Mouse (Mus musculus) frontal cortex, adult (tissue): Measurements from ENCODE around the gene Ccl11.

Source experiments
- ATAC-seq: cut with Nextera tagmentation; 2 replicates; pipeline ENCODE4 v1.9.2; 2017; ENCODE audit warnings: mild to moderate bottlenecking, moderate library complexity, mixed read lengths; ENCODE audit not compliant: low TSS enrichment

Gene Ccl11

GRCm38 (mm10) chr11:82047746-82048415 lies 9.7 kb upstream of the Ccl11 start:
- no peak for ATAC-seq

GRCm38 (mm10) chr11:82053849-82054248 lies 3.8 kb upstream of the Ccl11 start:
- ATAC-seq: no peak

GRCm38 (mm10) chr11:82062226-82062625 lies 4.6 kb downstream of the Ccl11 start:
- no peak for ATAC-seq

GRCm38 (mm10) chr11:82063454-82063853 lies 5.8 kb downstream of the Ccl11 start:
- ATAC-seq: no peak

- ATAC-seq: no peak
Measured at GRCm38 (mm10) chr11:82066953-82067571, 9.4 kb downstream of the Ccl11 start.

- ATAC-seq: no peak
Measured at GRCm38 (mm10) chr11:82071076-82071475, 13.5 kb downstream of the Ccl11 start.

GRCm38 (mm10) chr11:82072374-82072773 lies 14.8 kb downstream of the Ccl11 start:
- no peak for ATAC-seq

- no peak for ATAC-seq
Measured at GRCm38 (mm10) chr11:82072984-82073383, 15.4 kb downstream of the Ccl11 start.

- ATAC-seq: no peak
Measured at GRCm38 (mm10) chr11:82073686-82074085, 16.1 kb downstream of the Ccl11 start.

- ATAC-seq: no peak
Measured at GRCm38 (mm10) chr11:82077031-82077430, 19.4 kb downstream of the Ccl11 start.

GRCm38 (mm10) chr11:82078136-82078730 lies 20.6 kb downstream of the Ccl11 start:
- ATAC-seq: no peak

- no peak for ATAC-seq
Measured at GRCm38 (mm10) chr11:82080865-82081264, 23.2 kb downstream of the Ccl11 start.

- ATAC-seq: no peak
Measured at GRCm38 (mm10) chr11:82084360-82084759, 26.7 kb downstream of the Ccl11 start.

GRCm38 (mm10) chr11:82099511-82100323 lies 42.1 kb downstream of the Ccl11 start:
- no peak for ATAC-seq

- ATAC-seq: no peak
Measured at GRCm38 (mm10) chr11:82101087-82101486, 43.5 kb downstream of the Ccl11 start.

- no peak for ATAC-seq
Measured at GRCm38 (mm10) chr11:82101529-82101928, 43.9 kb downstream of the Ccl11 start, which contains the start of gene Ccl12. Gene Ccl12 (plus strand): TSS chr11:82101845.

GRCm38 (mm10) chr11:82109611-82110010 lies 52.0 kb downstream of the Ccl11 start:
- no peak for ATAC-seq

GRCm38 (mm10) chr11:82110372-82111248 lies 53.0 kb downstream of the Ccl11 start:
- ATAC-seq: no peak
